Mouse (Mus musculus): ENCODE results near the gene Dip2c. TPM values are rescaled to one million over a fixed set of nuclear protein-coding genes. Genes with fewer than 3 reads are reported as not detected.

Gene Dip2c
- polyA plus RNA-seq, 1 experiment from 2014 or later = 4.2 TPM

GRCm38 (mm10) chr13:9340293-9340692 lies 64.0 kb downstream of the Dip2c start:
- Histone ChIP-seq H3K27ac (no peak overlapping the region), H3K9ac (no peak overlapping the region), H3K4me3 (replicated peaks) (no peak overlapping the region), H3K4me1 (replicated peaks) (no peaks in the 10 kb centered on the region), H3K36me3 (no peaks in the 10 kb centered on the region), H3K9me3 (no peaks in the 10 kb centered on the region), H3K27me3 (replicated peaks) (no peaks in the 10 kb centered on the region), H3K4me2 (replicated peaks) (no peak overlapping the region)
- ATAC-seq = peak; percentile 49
- 70% methylated on average over 4 of the region's 4 CpGs for WGBS

GRCm38 (mm10) chr13:9342696-9343095 lies 66.4 kb downstream of the Dip2c start:
- no peak for ATAC-seq
- Histone ChIP-seq H3K27me3 (replicated peaks) (no peaks in the 10 kb centered on the region), H3K9ac (no peak overlapping the region), H3K4me3 (replicated peaks) (no peak overlapping the region), H3K4me2 (replicated peaks) (no peak overlapping the region), H3K36me3 (no peaks in the 10 kb centered on the region), H3K27ac (no peak overlapping the region), H3K4me1 (replicated peaks) (no peaks in the 10 kb centered on the region), H3K9me3 (no peaks in the 10 kb centered on the region)
- WGBS = 97% methylated on average over 1 of the region's 1 CpGs

- Histone ChIP-seq H3K4me1 (replicated peaks) (peaks cover 2% of the 10 kb centered on the region; the same call in 1 of the 2 replicates), H3K27me3 (replicated peaks) (no peaks in the 10 kb centered on the region), H3K9me3 (no peaks in the 10 kb centered on the region), H3K27ac (no peak overlapping the region), H3K36me3 (no peaks in the 10 kb centered on the region), H3K4me3 (replicated peaks) (no peak overlapping the region), H3K9ac (no peak overlapping the region), H3K4me2 (replicated peaks) (no peak overlapping the region)
- WGBS = 88% methylated on average over 3 of the region's 3 CpGs
- no peak for ATAC-seq
Observed at GRCm38 (mm10) chr13:9347448-9347847, 71.1 kb downstream of the Dip2c start.

- no peak overlapping the region for H3K9ac ChIP-seq
- no peak for ATAC-seq
- no peak overlapping the region for H3K4me2 ChIP-seq (replicated peaks)
- H3K27me3 ChIP-seq (replicated peaks) = no peaks in the 10 kb centered on the region
- WGBS = 69% methylated on average over 2 of the region's 2 CpGs
- no peak overlapping the region for H3K27ac ChIP-seq
- no peaks in the 10 kb centered on the region for H3K9me3 ChIP-seq
- no peak overlapping the region for H3K4me3 ChIP-seq (replicated peaks)
- H3K36me3 ChIP-seq = no peaks in the 10 kb centered on the region
- peaks cover 2% of the 10 kb centered on the region; the same call in 1 of the 2 replicates for H3K4me1 ChIP-seq (replicated peaks)
Observed at GRCm38 (mm10) chr13:9350670-9351069, 74.3 kb downstream of the Dip2c start.

- no peaks in the 10 kb centered on the region for H3K27me3 ChIP-seq (replicated peaks)
- no peaks in the 10 kb centered on the region for H3K9me3 ChIP-seq
- peaks cover 2% of the 10 kb centered on the region; the same call in 1 of the 2 replicates for H3K4me1 ChIP-seq (replicated peaks)
- H3K36me3 ChIP-seq = no peaks in the 10 kb centered on the region
- no peak overlapping the region for H3K9ac ChIP-seq
- no peak for ATAC-seq
- no peak overlapping the region for H3K27ac ChIP-seq
- H3K4me2 ChIP-seq (replicated peaks) = no peak overlapping the region
- WGBS = 93% methylated on average over 1 of the region's 1 CpGs
- H3K4me3 ChIP-seq (replicated peaks) = no peak overlapping the region
Observed at GRCm38 (mm10) chr13:9353890-9354289, 77.6 kb downstream of the Dip2c start.

GRCm38 (mm10) chr13:9355331-9355730 lies 79.0 kb downstream of the Dip2c start:
- H3K27me3 ChIP-seq (replicated peaks) = no peaks in the 10 kb centered on the region
- WGBS = 73% methylated on average over 4 of the region's 4 CpGs
- H3K4me3 ChIP-seq (replicated peaks) = no peak overlapping the region
- no peak for ATAC-seq
- H3K27ac ChIP-seq = no peak overlapping the region
- no peaks in the 10 kb centered on the region for H3K36me3 ChIP-seq
- no peak overlapping the region for H3K9ac ChIP-seq
- H3K4me1 ChIP-seq (replicated peaks) = no peaks in the 10 kb centered on the region
- no peaks in the 10 kb centered on the region for H3K9me3 ChIP-seq
- no peak overlapping the region for H3K4me2 ChIP-seq (replicated peaks)

GRCm38 (mm10) chr13:9361457-9361856 lies 85.1 kb downstream of the Dip2c start:
- ATAC-seq = no peak
- H3K9me3 ChIP-seq = no peaks in the 10 kb centered on the region
- 69% methylated on average over 2 of the region's 2 CpGs for WGBS
- H3K4me2 ChIP-seq (replicated peaks) = no peak overlapping the region
- no peak overlapping the region for H3K9ac ChIP-seq
- H3K27ac ChIP-seq = no peak overlapping the region
- no peaks in the 10 kb centered on the region for H3K27me3 ChIP-seq (replicated peaks)
- H3K4me1 ChIP-seq (replicated peaks) = no peaks in the 10 kb centered on the region
- no peaks in the 10 kb centered on the region for H3K36me3 ChIP-seq
- H3K4me3 ChIP-seq (replicated peaks) = no peak overlapping the region

GRCm38 (mm10) chr13:9371387-9371786 lies 95.1 kb downstream of the Dip2c start:
- no peak for ATAC-seq
- WGBS = 39% methylated on average over 1 of the region's 1 CpGs
- H3K27me3 ChIP-seq (replicated peaks) = no peaks in the 10 kb centered on the region
- no peaks in the 10 kb centered on the region for H3K36me3 ChIP-seq
- H3K9me3 ChIP-seq = no peaks in the 10 kb centered on the region
- no peaks in the 10 kb centered on the region; the same call in 1 of the 2 replicates for H3K4me1 ChIP-seq (replicated peaks)
- no peak overlapping the region for H3K9ac ChIP-seq
- no peak overlapping the region for H3K27ac ChIP-seq
- H3K4me3 ChIP-seq (replicated peaks) = no peak overlapping the region
- H3K4me2 ChIP-seq (replicated peaks) = no peak overlapping the region

- H3K4me2 ChIP-seq (replicated peaks) = no peak overlapping the region
- no peaks in the 10 kb centered on the region for H3K27me3 ChIP-seq (replicated peaks)
- H3K9me3 ChIP-seq = no peaks in the 10 kb centered on the region
- H3K9ac ChIP-seq = no peak overlapping the region
- no peaks in the 10 kb centered on the region for H3K4me1 ChIP-seq (replicated peaks)
- no peak overlapping the region for H3K27ac ChIP-seq
- WGBS = 76% methylated on average over 2 of the region's 2 CpGs
- no peaks in the 10 kb centered on the region for H3K36me3 ChIP-seq
- no peak for ATAC-seq
- H3K4me3 ChIP-seq (replicated peaks) = no peak overlapping the region
Observed at GRCm38 (mm10) chr13:9377130-9377529, 100.8 kb downstream of the Dip2c start.

- Histone ChIP-seq H3K9ac (no peak overlapping the region), H3K9me3 (no peaks in the 10 kb centered on the region), H3K4me2 (replicated peaks) (no peak overlapping the region), H3K27me3 (replicated peaks) (no peaks in the 10 kb centered on the region), H3K4me1 (replicated peaks) (no peaks in the 10 kb centered on the region), H3K27ac (no peak overlapping the region), H3K4me3 (replicated peaks) (no peak overlapping the region), H3K36me3 (no peaks in the 10 kb centered on the region)
- ATAC-seq = no peak
- 82% methylated on average over 5 of the region's 5 CpGs for WGBS
Observed at GRCm38 (mm10) chr13:9380740-9381410, 104.5 kb downstream of the Dip2c start.

GRCm38 (mm10) chr13:9388017-9388416 lies 111.7 kb downstream of the Dip2c start:
- 93% methylated on average over 2 of the region's 2 CpGs for WGBS
- ATAC-seq = no peak
- no peak overlapping the region for H3K4me3 ChIP-seq (replicated peaks)

GRCm38 (mm10) chr13:9389334-9389733 lies 113.0 kb downstream of the Dip2c start:
- Histone ChIP-seq H3K9ac (no peak overlapping the region), H3K27me3 (replicated peaks) (no peaks in the 10 kb centered on the region), H3K4me1 (replicated peaks) (no peaks in the 10 kb centered on the region), H3K4me3 (replicated peaks) (no peak overlapping the region), H3K36me3 (no peaks in the 10 kb centered on the region), H3K9me3 (no peaks in the 10 kb centered on the region), H3K4me2 (replicated peaks) (no peak overlapping the region), H3K27ac (no peak overlapping the region)
- 98% methylated on average over 1 of the region's 1 CpGs for WGBS
- ATAC-seq = no peak

More at GRCm38 (mm10) chr13:9388017-9388416, 111.7 kb downstream of the Dip2c start:
- Histone ChIP-seq H3K27ac (no peak overlapping the region), H3K36me3 (no peaks in the 10 kb centered on the region), H3K4me1 (replicated peaks) (no peaks in the 10 kb centered on the region), H3K9ac (no peak overlapping the region), H3K27me3 (replicated peaks) (no peaks in the 10 kb centered on the region), H3K9me3 (no peaks in the 10 kb centered on the region), H3K4me2 (replicated peaks) (no peak overlapping the region)

GRCm38 (mm10) chr13:9390204-9390804 lies 114.0 kb downstream of the Dip2c start:
- no peak overlapping the region for H3K9ac ChIP-seq
- 55% methylated on average over 5 of the region's 5 CpGs for WGBS
- H3K27ac ChIP-seq = no peak overlapping the region
- no peaks in the 10 kb centered on the region for H3K36me3 ChIP-seq
- no peak overlapping the region for H3K4me3 ChIP-seq (replicated peaks)
- H3K4me2 ChIP-seq (replicated peaks) = no peak overlapping the region
- peak; percentile 28; the same call in 1 of the 2 replicates for ATAC-seq
- H3K9me3 ChIP-seq = no peaks in the 10 kb centered on the region
- no peaks in the 10 kb centered on the region for H3K27me3 ChIP-seq (replicated peaks)
- no peaks in the 10 kb centered on the region for H3K4me1 ChIP-seq (replicated peaks)

Data from intestine, embryonic 15.5 days (tissue).